Mouse (Mus musculus) G1E (cell line): ENCODE measurements around the gene Atp6v0e. TPM values are rescaled to one million over a fixed set of nuclear protein-coding genes. Genes with fewer than 3 reads are reported as not detected.

ENCODE experiments used
- ATAC-seq: 2 replicates; pipeline ENCODE4 v1.8.0; 2016; ENCODE audit warnings: mild to moderate bottlenecking; ENCODE audit not compliant: insufficient number of reproducible peaks, poor library complexity, low FRiP score, severe bottlenecking; ENCODE audit errors: extremely low read depth
- DNase-seq: peaks from one replicate; pipeline ENCODE4 v3.0.0; 2012; ENCODE audit warnings: low spot score
- H3K27me3 ChIP-seq: 2 replicates; pipeline ENCODE4 v1.6.1; 2012; ENCODE audit warnings: mild to moderate bottlenecking, low read length, inconsistent platforms; ENCODE audit not compliant: insufficient read depth
- H3K36me3 ChIP-seq: replicated peaks from 2 replicates; pipeline ENCODE3; 2012; ENCODE audit warnings: mild to moderate bottlenecking, inconsistent platforms
- H3K4me1 ChIP-seq: 2 replicates; pipeline ENCODE4 v1.6.1; 2012; ENCODE audit warnings: low read depth, low read length, inconsistent platforms, mixed read lengths; ENCODE audit not compliant: insufficient read depth
- H3K4me3 ChIP-seq: 2 replicates; pipeline ENCODE4 v1.5.1; 2012; ENCODE audit warnings: low read depth, mild to moderate bottlenecking, inconsistent platforms, low read length, moderate library complexity, mixed read lengths
- H3K9me3 ChIP-seq: replicated peaks from 2 replicates; pipeline ENCODE4 v1.6.1; 2012; ENCODE audit warnings: inconsistent platforms
- CTCF ChIP-seq: IDR thresholded peaks from 2 replicates; pipeline ENCODE4 v1.5.1; 2012; ENCODE audit warnings: low read depth, low read length, inconsistent platforms, mixed read lengths
- GATA1 ChIP-seq: IDR thresholded peaks from 2 replicates; pipeline ENCODE4 v1.6.1; 2012; ENCODE audit warnings: borderline replicate concordance, low read length, inconsistent platforms, mixed read lengths
- GATA2 ChIP-seq: IDR thresholded peaks from 2 replicates; pipeline ENCODE4 v1.6.1; 2012; ENCODE audit warnings: low read depth, low read length, inconsistent platforms, borderline replicate concordance
- POLR2AphosphoS5 ChIP-seq: IDR thresholded peaks from 2 replicates; pipeline ENCODE4 v1.6.1; 2012; ENCODE audit warnings: low read depth, low read length, inconsistent platforms; ENCODE audit not compliant: insufficient replicate concordance
- TAL1 ChIP-seq: conservative IDR thresholded peaks from 2 replicates; pipeline ENCODE4 v1.6.1; 2012; ENCODE audit warnings: low read depth, low read length, inconsistent platforms, mixed read lengths
- polyA plus RNA-seq: library from polyadenylated mRNA; stranded (reverse); fragments of >175 nt; gene quantifications from 2 replicates; pipeline ENCODE4 v1.2.3, GENCODE M21; 2012
- total RNA-seq, 2 experiments: library from RNA; stranded (forward) in 1 of 2; stranded (reverse) in 1 of 2; fragments of 200-1000 nt in 1 of 2; fragments of >200 nt in 1 of 2; fragmentation: Nextera tagmentation in 1 of 2; gene quantifications; 2 replicates each; pipeline ENCODE4 v1.2.3; 2014 to 2017

The Atp6v0e gene
- total and polyA plus RNA-seq, 3 experiments = 9.6 to 325 (median 117) TPM

DNA sequence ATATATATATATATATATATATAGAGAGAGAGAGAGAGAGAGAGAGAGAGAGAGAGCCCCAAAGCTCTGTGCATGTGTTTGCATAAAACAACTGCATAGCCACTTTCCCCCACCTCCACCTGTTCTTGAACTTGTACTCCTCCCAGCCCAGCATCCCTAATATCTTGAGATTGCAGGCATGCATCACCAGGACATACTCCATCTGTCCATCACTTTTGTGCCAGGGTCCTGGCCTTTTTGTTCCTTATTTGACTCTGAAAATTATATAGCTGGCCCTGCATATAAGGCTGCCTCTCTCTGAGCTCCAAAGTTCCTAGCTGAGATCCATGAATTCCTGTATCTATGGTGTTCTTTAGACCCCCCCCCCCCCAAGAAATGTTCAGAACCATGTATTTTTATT, 45.5 kb downstream of the Atp6v0e start:
- Histone ChIP-seq H3K27me3 (no peaks in the 10 kb centered on the region), H3K4me1 (peaks cover 63% of the 10 kb centered on the region), H3K4me3 (no peak overlapping the region), H3K36me3 (peaks cover 4% of the 10 kb centered on the region), H3K9me3 (peaks cover 3% of the 10 kb centered on the region)
- no peak for ATAC-seq
- no peak for DNase-seq
- TF ChIP-seq TAL1 = no peak
- no peak for TF ChIP-seq CTCF
- no peak for TF ChIP-seq POLR2AphosphoS5
- TF ChIP-seq GATA1 = no peak
- TF ChIP-seq GATA2 = no peak

DNA sequence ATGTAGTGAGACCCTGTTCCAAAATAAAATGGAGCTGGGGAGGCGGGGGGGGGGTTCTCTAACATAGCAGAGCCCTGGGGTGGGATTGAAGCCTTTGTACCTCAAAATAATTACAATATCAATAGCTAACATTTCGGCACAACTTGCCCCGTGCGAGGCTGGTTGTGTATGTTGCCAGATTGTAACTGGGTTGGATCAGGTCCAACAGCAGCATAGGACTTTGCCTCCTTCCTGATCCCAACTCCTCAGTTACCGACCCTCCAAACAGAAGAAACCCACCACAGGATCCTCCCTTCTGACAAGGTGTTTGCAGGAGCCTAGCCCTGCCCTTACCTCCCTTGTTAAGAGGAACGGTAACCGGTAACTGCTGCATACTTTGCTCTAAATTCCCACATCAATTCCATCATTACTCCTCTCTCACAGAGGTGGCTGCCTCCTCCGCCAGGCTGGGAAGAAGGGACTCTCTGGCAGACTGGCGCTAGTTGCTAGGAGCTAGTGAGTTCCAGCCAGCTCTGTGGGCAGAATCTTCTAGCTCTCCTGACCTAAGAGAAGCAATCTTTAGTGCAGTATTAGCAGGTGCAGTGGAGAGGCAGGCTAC, 46.1 kb downstream of the Atp6v0e start:
- peaks cover 2% of the 10 kb centered on the region for H3K36me3 ChIP-seq
- H3K4me1 ChIP-seq = peaks cover 67% of the 10 kb centered on the region
- TF ChIP-seq TAL1 (no peak), GATA2 (no peak), POLR2AphosphoS5 (no peak), CTCF (no peak), GATA1 (no peak)
- peaks cover 3% of the 10 kb centered on the region for H3K9me3 ChIP-seq
- H3K4me3 ChIP-seq = peak overlapping the region; percentile 39; the same call in 1 of the 2 replicates
- no peaks in the 10 kb centered on the region for H3K27me3 ChIP-seq
- DNase-seq (no peak), ATAC-seq (no peak)

DNA sequence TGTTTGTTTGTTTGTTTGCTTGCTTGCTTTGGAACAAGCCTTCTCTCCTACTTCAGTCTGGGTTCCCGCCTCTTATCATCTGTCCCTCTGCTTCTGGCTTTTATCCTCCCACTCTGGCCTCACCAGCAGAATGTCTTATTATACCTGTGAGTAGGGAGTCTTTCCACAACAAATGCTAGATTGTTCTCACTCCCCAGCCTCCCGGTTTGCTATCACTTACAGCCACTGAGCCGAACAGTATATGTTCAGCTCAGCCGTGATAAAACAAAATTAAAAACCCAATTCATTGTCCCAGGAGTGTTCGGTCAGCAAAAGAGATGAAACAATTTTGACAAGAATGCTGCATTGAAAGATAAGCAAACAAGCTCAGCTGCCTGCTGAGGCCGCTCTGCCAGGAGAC, 47.0 kb downstream of the Atp6v0e start:
- TF ChIP-seq CTCF = no peak
- peak; percentile 45 for TF ChIP-seq TAL1
- TF ChIP-seq GATA1 = no peak
- TF ChIP-seq GATA2 = no peak
- TF ChIP-seq POLR2AphosphoS5 = no peak
- ATAC-seq (peak; percentile 40; the same call in 1 of the 2 replicates), DNase-seq (no peak)
- H3K4me1 ChIP-seq = peaks cover 75% of the 10 kb centered on the region
- no peaks in the 10 kb centered on the region for H3K9me3 ChIP-seq
- H3K27me3 ChIP-seq = no peaks in the 10 kb centered on the region
- peak overlapping the region; percentile 1; the same call in 1 of the 2 replicates for H3K4me3 ChIP-seq
- H3K36me3 ChIP-seq = no peaks in the 10 kb centered on the region

DNA sequence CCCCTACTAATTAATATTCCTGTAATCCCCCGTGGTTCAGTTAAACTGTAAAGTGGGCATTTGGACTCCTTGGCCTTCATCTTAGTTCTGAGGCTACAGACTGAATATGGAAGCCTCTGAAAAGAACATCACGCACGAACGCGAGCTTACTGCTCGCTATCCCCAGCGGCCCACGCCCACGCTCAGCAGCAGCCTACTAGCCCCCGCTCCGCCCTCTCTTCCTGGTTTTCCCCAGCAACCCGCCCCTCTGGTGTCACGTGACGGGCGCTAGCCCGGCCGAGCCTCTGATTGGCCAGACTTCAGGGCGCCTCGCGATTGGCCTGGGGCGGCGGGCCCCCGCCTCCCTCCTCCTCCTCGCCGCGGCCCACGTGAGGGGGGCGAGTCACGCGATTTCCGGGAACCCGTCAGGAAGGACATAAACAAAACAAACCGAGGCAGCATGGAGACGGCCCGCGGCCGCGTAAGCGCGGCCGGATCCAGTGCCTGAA, 52.3 kb downstream of the Atp6v0e start, which contains the start of gene Crebrf:
Gene Crebrf (plus strand): TSS at position 380 of the 488 bp plus-strand sequence.
- Histone ChIP-seq H3K9me3 (no peaks in the 10 kb centered on the region), H3K4me1 (peaks cover 48% of the 10 kb centered on the region), H3K4me3 (peak within 1 kb of the TSS; percentile 93), H3K27me3 (no peaks in the 10 kb centered on the region), H3K36me3 (peaks cover 2% of the 10 kb centered on the region)
- peak; percentile 92 for DNase-seq
- peak; percentile 75 for ATAC-seq
- no peak for TF ChIP-seq POLR2AphosphoS5
- no peak for TF ChIP-seq CTCF
- no peak for TF ChIP-seq GATA2
- no peak for TF ChIP-seq TAL1
- no peak for TF ChIP-seq GATA1

DNA sequence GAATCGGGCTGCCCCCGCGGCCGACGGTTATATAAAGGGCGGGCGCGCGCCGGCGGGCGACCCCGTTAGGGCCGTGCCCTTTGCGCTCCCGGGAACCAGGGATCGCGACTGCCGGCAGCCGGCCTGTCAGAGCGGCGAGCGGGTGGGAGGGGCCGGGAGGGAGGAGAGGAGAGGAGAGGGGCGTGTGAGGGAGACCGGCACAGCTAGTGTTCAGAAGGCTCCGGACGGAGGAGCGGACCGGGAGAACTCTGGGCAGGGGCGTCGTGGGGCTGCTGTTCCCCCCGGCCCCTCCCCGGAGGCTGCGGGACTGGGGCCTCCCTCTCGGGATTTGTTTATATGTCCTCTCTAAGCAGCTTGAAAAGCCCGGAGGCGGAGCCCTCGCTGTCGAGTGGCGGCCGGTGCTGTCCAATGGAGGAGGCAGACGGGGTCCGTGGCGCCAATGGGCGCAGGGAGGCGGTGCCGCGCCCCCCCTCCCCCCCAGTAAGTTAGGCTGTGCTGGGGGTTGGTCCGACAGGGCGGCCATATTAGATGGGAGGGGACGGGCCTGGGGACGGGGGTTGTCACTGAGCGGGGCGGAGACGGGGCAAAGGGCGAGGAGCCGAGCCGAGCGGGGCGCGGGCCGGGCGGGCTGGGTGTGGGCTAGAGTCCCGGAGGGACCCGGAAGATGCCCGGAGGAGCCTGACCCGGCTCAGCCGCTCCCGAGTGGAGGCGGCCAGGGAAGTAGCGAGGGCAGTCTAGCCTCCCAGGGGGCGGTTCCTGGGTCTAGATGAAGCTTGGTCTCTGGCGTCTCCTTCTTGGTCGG, 53.1 kb downstream of the Atp6v0e start:
- ATAC-seq (peak; percentile 82), DNase-seq (peak; percentile 87)
- no peaks in the 10 kb centered on the region for H3K9me3 ChIP-seq
- no peaks in the 10 kb centered on the region for H3K27me3 ChIP-seq
- TF ChIP-seq TAL1 (no peak), POLR2AphosphoS5 (no peak), GATA1 (no peak), CTCF (no peak), GATA2 (no peak)
- peak overlapping the region; percentile 93 for H3K4me3 ChIP-seq
- H3K36me3 ChIP-seq = peaks cover 6% of the 10 kb centered on the region
- H3K4me1 ChIP-seq = peaks cover 48% of the 10 kb centered on the region

DNA sequence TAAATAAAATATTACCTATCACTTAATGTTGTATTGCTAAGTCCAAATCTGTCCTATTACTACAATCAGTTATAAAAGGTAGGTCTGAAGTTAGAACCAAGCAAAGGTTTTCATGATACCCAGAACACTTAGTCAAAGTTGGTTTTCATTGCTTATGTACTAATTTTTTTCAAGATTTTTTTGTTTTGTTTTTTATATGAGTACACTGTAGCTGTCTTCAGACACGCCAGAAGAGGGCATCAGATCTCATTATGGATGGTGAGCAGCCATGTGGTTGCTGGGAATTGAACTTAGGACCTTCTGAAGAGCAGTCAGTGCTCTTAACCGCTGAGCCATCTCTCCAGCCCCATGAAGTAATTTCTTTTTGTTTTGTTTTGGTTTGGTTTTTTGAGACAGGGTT, 54.8 kb downstream of the Atp6v0e start:
- no peak for ATAC-seq
- Histone ChIP-seq H3K4me1 (peaks cover 58% of the 10 kb centered on the region), H3K9me3 (no peaks in the 10 kb centered on the region), H3K27me3 (no peaks in the 10 kb centered on the region), H3K36me3 (peaks cover 8% of the 10 kb centered on the region), H3K4me3 (no peak overlapping the region)
- DNase-seq = no peak
- no peak for TF ChIP-seq POLR2AphosphoS5
- no peak for TF ChIP-seq CTCF
- TF ChIP-seq GATA2 = no peak
- TF ChIP-seq GATA1 = no peak
- no peak for TF ChIP-seq TAL1
